Comparison of ENCODE assay signal across 18 mouse cellular contexts in the genomic region with DNA sequence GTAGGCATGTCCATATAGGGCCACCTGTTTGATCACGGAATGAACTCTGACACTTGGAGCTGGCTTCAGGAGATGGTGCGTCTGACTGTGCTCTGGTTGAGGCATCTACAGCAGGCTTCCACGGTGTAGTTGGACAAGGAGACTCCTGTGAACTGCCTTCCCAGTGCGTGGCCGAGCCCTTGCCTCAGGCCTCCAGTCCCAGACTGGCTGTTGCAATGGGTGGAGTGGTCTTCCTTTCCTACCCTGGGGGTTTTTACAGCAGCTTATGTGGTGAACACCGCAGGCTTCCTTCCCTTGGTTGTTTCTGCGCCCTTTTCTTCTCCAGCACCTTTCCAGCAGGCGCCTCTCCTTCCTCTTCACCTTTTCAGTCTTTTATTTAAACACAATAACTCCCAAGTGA.
DNase-seq lines count a peak whose midpoint lies in the region; ATAC-seq and TF ChIP-seq lines count a peak whose summit lies in the region.
"Had no signal": no experiment of that assay in that cellular context is flagged by ENCODE, and none has a peak within 500 bp of the region (broad histone marks: within the 10 kb centered on the region; RNA-seq: fewer than 3 reads in every experiment).

No protein-coding gene starts in this region.

- no peak for DNase-seq in heart, postnatal 14 days
- no peak for DNase-seq in liver, postnatal 0 days
- DNase-seq: adrenal gland, adult 2 months; cerebellum, adult 18-20 months; gastrocnemius, postnatal 36 days; right cerebral cortex, postnatal 25 days; thymus, postnatal 4 days had no signal

- H3K9me3 ChIP-seq in heart, embryonic 11.5 days (replicated peaks; ENCODE audit: control insufficient read depth, low read length) = no peaks in the 10 kb centered on the region
- no peaks in the 10 kb centered on the region for H3K9me3 ChIP-seq in liver, postnatal 0 days (ENCODE audit: low read length)
- H3K9me3 ChIP-seq in liver, embryonic 12.5 days (replicated peaks) = no peaks in the 10 kb centered on the region
- no peaks in the 10 kb centered on the region for H3K9me3 ChIP-seq in embryonic facial prominence, embryonic 15.5 days (replicated peaks)
- no peaks in the 10 kb centered on the region for H3K9me3 ChIP-seq in megakaryocyte, embryonic 14.5 days
- H3K9me3 ChIP-seq: embryonic facial prominence, embryonic 12.5 days; forebrain, embryonic 13.5 days; heart, embryonic 15.5 days; hindbrain, embryonic 13.5 days; midbrain, embryonic 13.5 days had no signal

- H3K4me2 ChIP-seq in heart, embryonic 11.5 days = no peak overlapping the region
- no peak overlapping the region for H3K4me2 ChIP-seq in liver, postnatal 0 days (ENCODE audit: low read depth, low read length)
- no peak overlapping the region for H3K4me2 ChIP-seq in liver, embryonic 12.5 days
- no peak overlapping the region for H3K4me2 ChIP-seq in embryonic facial prominence, embryonic 15.5 days (replicated peaks)
- H3K4me2 ChIP-seq: embryonic facial prominence, embryonic 12.5 days; forebrain, embryonic 13.5 days; heart, embryonic 15.5 days; hindbrain, embryonic 13.5 days; midbrain, embryonic 13.5 days had no signal

- H3K27ac ChIP-seq in heart, embryonic 11.5 days (ENCODE audit: low read depth, low read length) = peak overlapping the region; percentile 41
- H3K27ac ChIP-seq in liver, postnatal 0 days (ENCODE audit: low read depth) = 0 out of 2 replicates have a peak overlapping the region, but pooled peaks have one; percentile 30
- H3K27ac ChIP-seq in liver, embryonic 12.5 days = no peak overlapping the region
- H3K27ac ChIP-seq in embryonic facial prominence, embryonic 15.5 days (replicated peaks) = peak overlapping the region; percentile 45
- H3K27ac ChIP-seq: embryonic facial prominence, embryonic 12.5 days; forebrain, embryonic 13.5 days; heart, embryonic 15.5 days; hindbrain, embryonic 13.5 days; midbrain, embryonic 13.5 days had no signal

- TF ChIP-seq CTCF in liver, postnatal 0 days (IDR thresholded peaks at IDR 0.05; ENCODE audit: low read depth) = no peak

- H3K4me1 ChIP-seq in heart, embryonic 11.5 days (ENCODE audit: control insufficient read depth, insufficient read depth, low read length) = peaks cover 11% of the 10 kb centered on the region
- peaks cover 5% of the 10 kb centered on the region for H3K4me1 ChIP-seq in liver, postnatal 0 days (ENCODE audit: insufficient read depth)
- H3K4me1 ChIP-seq in liver, embryonic 12.5 days = no peaks in the 10 kb centered on the region
- peaks cover 11% of the 10 kb centered on the region for H3K4me1 ChIP-seq in embryonic facial prominence, embryonic 15.5 days
- H3K4me1 ChIP-seq in megakaryocyte, embryonic 14.5 days = peaks cover 75% of the 10 kb centered on the region

- no peaks in the 10 kb centered on the region for H3K27me3 ChIP-seq in heart, embryonic 11.5 days (ENCODE audit: control insufficient read depth, insufficient read depth, low read length)
- H3K27me3 ChIP-seq in liver, postnatal 0 days (ENCODE audit: insufficient read depth, low read length) = no peaks in the 10 kb centered on the region
- H3K27me3 ChIP-seq in liver, embryonic 12.5 days (replicated peaks) = no peaks in the 10 kb centered on the region
- no peaks in the 10 kb centered on the region for H3K27me3 ChIP-seq in embryonic facial prominence, embryonic 15.5 days
- H3K27me3 ChIP-seq in megakaryocyte, embryonic 14.5 days (replicated peaks) = no peaks in the 10 kb centered on the region
- H3K27me3 ChIP-seq: embryonic facial prominence, embryonic 12.5 days; forebrain, embryonic 13.5 days; heart, embryonic 15.5 days; hindbrain, embryonic 13.5 days; midbrain, embryonic 13.5 days had no signal

- WGBS in heart, embryonic 11.5 days (ENCODE audit: insufficient replicate concordance) = 86% methylated on average over 8 of the region's 8 CpGs
- WGBS in liver, postnatal 0 days (ENCODE audit: insufficient replicate concordance) = 52% methylated on average over 8 of the region's 8 CpGs
- 39% methylated on average over 8 of the region's 8 CpGs for WGBS in liver, embryonic 12.5 days (ENCODE audit: insufficient replicate concordance)
- WGBS in embryonic facial prominence, embryonic 15.5 days = 62% methylated on average over 8 of the region's 8 CpGs

- intact Hi-C loops in heart, postnatal 14 days (cut with DNase I) = no loop called here

- no peaks in the 10 kb centered on the region; the same call in 1 of the 2 replicates for H3K36me3 ChIP-seq in heart, embryonic 11.5 days (ENCODE audit: control insufficient read depth, insufficient read depth, low read length)
- peaks cover 7% of the 10 kb centered on the region; the same call in 1 of the 2 replicates for H3K36me3 ChIP-seq in liver, postnatal 0 days (replicated peaks; ENCODE audit: insufficient read depth, low read length)
- H3K36me3 ChIP-seq in liver, embryonic 12.5 days = peaks cover 25% of the 10 kb centered on the region
- 0 out of 2 replicates have a peak, but pooled peaks cover 3% of the 10 kb centered on the region for H3K36me3 ChIP-seq in embryonic facial prominence, embryonic 15.5 days
- peaks cover 57% of the 10 kb centered on the region for H3K36me3 ChIP-seq in megakaryocyte, embryonic 14.5 days (replicated peaks; ENCODE audit: low read length)
- H3K36me3 ChIP-seq: heart, embryonic 15.5 days had no signal

- ATAC-seq in heart, embryonic 11.5 days (replicated peaks; ENCODE audit: insufficient number of reproducible peaks, low FRiP score, low TSS enrichment) = no peak
- no peak for ATAC-seq in liver, postnatal 0 days
- no peak for ATAC-seq in liver, embryonic 12.5 days
- no peak for ATAC-seq in embryonic facial prominence, embryonic 15.5 days (ENCODE audit: insufficient number of reproducible peaks, low FRiP score, low TSS enrichment, low read depth)
- ATAC-seq in erythroblast, adult 5-6 weeks (replicated peaks; ENCODE audit: low FRiP score, poor library complexity, severe bottlenecking) = no peak
- ATAC-seq: forebrain, embryonic 13.5 days; intestine, postnatal 0 days; midbrain, embryonic 13.5 days had no signal

- H3K9ac ChIP-seq in heart, embryonic 11.5 days (ENCODE audit: low read depth, low read length) = no peak overlapping the region
- no peak overlapping the region for H3K9ac ChIP-seq in liver, postnatal 0 days (replicated peaks)
- H3K9ac ChIP-seq in liver, embryonic 12.5 days = no peak overlapping the region
- H3K9ac ChIP-seq in embryonic facial prominence, embryonic 15.5 days = no peak overlapping the region
- H3K9ac ChIP-seq: embryonic facial prominence, embryonic 12.5 days; forebrain, embryonic 13.5 days; heart, embryonic 15.5 days; hindbrain, embryonic 13.5 days; midbrain, embryonic 13.5 days had no signal

- no peak overlapping the region for H3K4me3 ChIP-seq in heart, embryonic 11.5 days (ENCODE audit: low read depth, low read length)
- H3K4me3 ChIP-seq in liver, postnatal 0 days (ENCODE audit: low read depth, low read length) = no peak overlapping the region
- no peak overlapping the region for H3K4me3 ChIP-seq in liver, embryonic 12.5 days
- H3K4me3 ChIP-seq in embryonic facial prominence, embryonic 15.5 days (replicated peaks) = no peak overlapping the region
- peak overlapping the region; percentile 62 for H3K4me3 ChIP-seq in megakaryocyte, embryonic 14.5 days (replicated peaks)
- H3K4me3 ChIP-seq: embryonic facial prominence, embryonic 12.5 days; forebrain, embryonic 13.5 days; heart, embryonic 15.5 days; hindbrain, embryonic 13.5 days; midbrain, embryonic 13.5 days had no signal

- TF ChIP-seq EP300 in liver, postnatal 0 days (IDR thresholded peaks at IDR 0.05; ENCODE audit: low read depth) = no peak
